Mouse (Mus musculus) hindbrain, embryonic 10.5 days (tissue): ENCODE results near the gene Pank4. TPM values are rescaled to one million over a fixed set of nuclear protein-coding genes. Genes with fewer than 3 reads are reported as not detected.

Experiments
- DNase-seq: peaks from one replicate; pipeline ENCODE4 v3.0.0-alpha.2; 2017; ENCODE audit warnings: low spot score
- H3K27ac ChIP-seq: fragments of 300-500 bp; sonication (generic); 2 replicates; pipeline ENCODE4 v1.5.1; 2016; ENCODE audit warnings: mild to moderate bottlenecking, moderate library complexity
- H3K27me3 ChIP-seq: fragments of 300-500 bp; sonication (generic); 2 replicates; pipeline ENCODE4 v1.6.1; 2016; ENCODE audit warnings: mild to moderate bottlenecking; ENCODE audit not compliant: poor library complexity, insufficient read depth, severe bottlenecking
- H3K36me3 ChIP-seq: fragments of 300-500 bp; sonication (generic); 2 replicates; pipeline ENCODE4 v1.6.1; 2016; ENCODE audit warnings: mild to moderate bottlenecking, moderate library complexity
- H3K4me1 ChIP-seq: fragments of 300-500 bp; sonication (generic); replicated peaks from 2 replicates; pipeline ENCODE4 v1.6.1; 2016; ENCODE audit warnings: mild to moderate bottlenecking
- H3K4me3 ChIP-seq: fragments of 300-500 bp; sonication (generic); 2 replicates; pipeline ENCODE4 v1.5.1; 2016; ENCODE audit warnings: mild to moderate bottlenecking, moderate library complexity
- H3K9me3 ChIP-seq: fragments of 300-500 bp; sonication (generic); 2 replicates; pipeline ENCODE4 v1.6.1; 2016; ENCODE audit warnings: mild to moderate bottlenecking, moderate library complexity
- WGBS: fragments of 180-500 bp; shearing (Covaris S2); methylation state at CpG from one replicate; pipeline ENCODE4 v1.1.7; 2016; 5-methylcytosine and 5-hydroxymethylcytosine counted together
- polyA plus RNA-seq: library from polyadenylated mRNA; unstranded; fragments of >200 nt; fragmentation: Nextera tagmentation; extraction: Ambion mirVana; gene quantifications from 2 replicates; pipeline ENCODE4 v1.2.1, GENCODE M21; 2016

The Pank4 gene
- polyA plus RNA-seq, 1 experiment from 2014 or later, result 39.9 TPM

DNA sequence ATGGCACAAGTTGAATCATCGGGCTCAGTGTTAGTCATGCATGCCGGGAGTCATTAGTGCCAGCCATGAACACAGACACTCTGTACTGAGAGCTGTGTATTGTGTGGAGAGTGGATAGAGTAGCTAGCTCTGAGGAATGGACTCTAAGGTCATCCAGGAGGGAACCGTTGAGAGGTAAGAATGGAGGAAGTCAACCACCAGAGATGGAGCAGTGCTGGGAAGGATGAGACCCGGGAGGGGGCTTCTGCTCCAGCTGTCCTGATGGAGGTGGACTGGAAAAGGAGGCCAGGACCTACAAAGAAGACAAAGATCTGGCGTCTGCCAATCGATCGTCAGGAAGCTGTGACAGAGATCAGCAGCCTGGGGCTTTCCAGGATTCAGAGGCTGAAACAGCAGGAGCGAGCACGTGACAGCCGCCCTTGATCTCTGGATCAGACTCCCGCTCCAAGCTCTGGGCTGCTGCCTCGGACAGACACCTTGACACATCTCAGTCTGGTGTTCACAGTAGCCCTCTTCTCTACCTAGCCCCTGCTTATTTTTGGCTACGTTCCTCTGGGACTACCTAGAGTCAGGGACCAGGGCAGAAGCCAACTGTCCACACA lies 30.5 kb upstream of the Pank4 start:
- 60% methylated on average over 13 of the region's 13 CpGs for WGBS
- Histone ChIP-seq H3K36me3 (no peaks in the 10 kb centered on the region), H3K4me3 (no peak overlapping the region), H3K4me1 (peaks cover 26% of the 10 kb centered on the region), H3K27me3 (no peaks in the 10 kb centered on the region; the same call in 1 of the 2 replicates), H3K9me3 (no peaks in the 10 kb centered on the region), H3K27ac (no peak overlapping the region)
- no peak for DNase-seq

DNA sequence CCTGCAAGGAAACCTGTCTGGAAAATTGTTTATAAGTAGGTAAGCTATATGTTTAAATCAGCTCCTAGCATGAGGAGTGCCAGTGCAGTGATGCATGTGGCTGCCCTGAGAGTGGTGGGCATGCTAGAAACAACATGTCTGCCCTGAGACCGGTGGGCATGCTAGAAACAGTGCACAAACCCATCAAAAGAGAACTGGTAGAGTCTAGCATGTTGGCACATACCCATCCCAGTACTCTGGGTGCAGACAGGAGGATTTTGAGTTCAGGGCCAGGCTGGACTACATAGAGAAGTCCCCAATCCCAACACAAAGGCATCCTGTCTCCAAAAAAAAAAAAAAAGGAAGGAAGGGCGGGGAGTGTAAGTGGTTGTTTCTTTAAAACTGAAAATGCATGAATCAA lies 29.1 kb upstream of the Pank4 start:
- Histone ChIP-seq H3K36me3 (no peaks in the 10 kb centered on the region), H3K4me3 (no peak overlapping the region), H3K4me1 (peaks cover 19% of the 10 kb centered on the region; the same call in 1 of the 2 replicates), H3K9me3 (no peaks in the 10 kb centered on the region), H3K27ac (no peak overlapping the region), H3K27me3 (no peaks in the 10 kb centered on the region; the same call in 1 of the 2 replicates)
- DNase-seq, result no peak
- 90% methylated on average over 2 of the region's 2 CpGs for WGBS

DNA sequence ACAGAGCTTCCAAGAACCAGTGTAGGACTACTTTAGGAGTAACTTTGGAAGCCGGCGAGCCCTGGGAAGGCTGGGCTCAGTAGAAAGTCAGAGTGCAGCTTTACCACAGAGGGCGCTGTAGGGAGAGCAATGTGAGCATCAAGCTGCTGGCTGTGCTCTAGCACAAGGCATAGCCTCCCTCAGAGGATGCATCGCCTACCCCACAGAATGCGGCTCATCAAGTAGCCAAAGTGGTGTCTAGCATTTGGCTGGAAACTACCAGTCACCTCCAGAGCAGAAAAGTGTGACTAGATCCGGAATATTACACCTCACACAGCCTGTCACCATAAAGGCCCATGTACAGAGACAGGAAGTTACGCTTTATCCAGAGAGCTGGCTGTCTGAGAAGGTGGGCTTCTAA lies 28.1 kb upstream of the Pank4 start:
- Histone ChIP-seq H3K27ac (no peak overlapping the region), H3K4me1 (peaks cover 19% of the 10 kb centered on the region; the same call in 1 of the 2 replicates), H3K9me3 (no peaks in the 10 kb centered on the region), H3K4me3 (no peak overlapping the region), H3K36me3 (no peaks in the 10 kb centered on the region), H3K27me3 (no peaks in the 10 kb centered on the region; the same call in 1 of the 2 replicates)
- WGBS, result 72% methylated on average over 7 of the region's 7 CpGs
- DNase-seq, result no peak

DNA sequence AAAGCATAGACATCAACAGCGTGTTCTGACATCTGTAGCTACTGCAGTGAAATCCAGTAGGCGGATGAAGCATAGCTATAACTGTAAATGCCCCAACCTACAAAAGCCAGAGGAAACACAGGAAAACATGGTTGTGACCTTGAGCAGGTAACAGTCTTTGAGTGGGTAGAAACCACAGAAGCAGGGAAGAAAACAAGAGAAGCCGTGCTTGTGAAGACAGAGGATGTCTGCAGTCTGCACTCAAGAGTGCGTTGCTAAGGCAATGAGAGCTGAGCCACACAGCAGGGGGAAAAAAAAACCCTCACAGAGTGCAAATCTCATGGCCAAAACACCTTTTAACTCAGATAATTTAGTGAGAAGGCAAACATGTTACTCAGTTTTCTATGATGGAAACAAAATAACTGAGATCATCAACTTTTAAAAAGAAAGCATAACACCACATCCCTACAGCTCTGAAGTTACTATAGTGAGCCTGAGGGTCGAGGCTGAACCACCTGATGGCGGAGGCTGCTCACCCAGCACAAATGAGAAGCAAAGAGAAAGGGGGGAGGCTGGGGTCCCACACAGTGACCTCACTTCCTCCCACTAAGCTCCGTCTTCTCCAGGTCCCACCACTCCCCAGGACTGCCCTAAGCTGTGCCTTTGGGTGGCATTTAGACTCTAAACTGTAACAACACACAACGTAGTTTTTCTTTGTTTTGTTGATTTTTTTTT lies 27.2 kb upstream of the Pank4 start:
- Histone ChIP-seq H3K9me3 (0 out of 2 replicates have a peak, but pooled peaks cover under 1% of the 10 kb centered on the region), H3K27ac (no peak overlapping the region), H3K36me3 (no peaks in the 10 kb centered on the region), H3K4me3 (no peak overlapping the region), H3K27me3 (no peaks in the 10 kb centered on the region; the same call in 1 of the 2 replicates), H3K4me1 (peaks cover 19% of the 10 kb centered on the region; the same call in 1 of the 2 replicates)
- 55% methylated on average over 8 of the region's 8 CpGs for WGBS
- DNase-seq, result no peak

DNA sequence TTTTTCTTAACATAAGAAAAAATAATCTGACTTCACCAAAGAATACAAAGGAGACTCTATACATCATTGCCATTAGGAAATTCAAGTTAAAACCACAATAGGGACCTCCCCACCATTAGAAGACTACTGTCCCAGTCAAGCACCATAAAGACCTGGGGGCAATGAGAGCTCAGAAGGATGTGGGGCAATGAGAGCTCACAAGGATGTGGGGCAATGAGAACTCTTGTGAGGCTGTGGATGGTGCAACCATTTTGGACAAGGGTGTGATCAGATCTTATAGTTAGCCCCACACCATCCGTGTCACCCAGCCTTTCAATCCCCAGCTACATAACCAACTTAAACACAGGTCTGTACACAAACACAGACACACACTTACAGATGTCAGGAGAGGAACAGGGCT lies 26.2 kb upstream of the Pank4 start:
- no peak for DNase-seq
- Histone ChIP-seq H3K4me1 (peaks cover 19% of the 10 kb centered on the region; the same call in 1 of the 2 replicates), H3K27ac (no peak overlapping the region), H3K36me3 (no peaks in the 10 kb centered on the region), H3K4me3 (no peak overlapping the region), H3K9me3 (peaks cover 5% of the 10 kb centered on the region; the same call in 1 of the 2 replicates), H3K27me3 (no peaks in the 10 kb centered on the region; the same call in 1 of the 2 replicates)
- WGBS, result 74% methylated on average over 1 of the region's 1 CpGs

DNA sequence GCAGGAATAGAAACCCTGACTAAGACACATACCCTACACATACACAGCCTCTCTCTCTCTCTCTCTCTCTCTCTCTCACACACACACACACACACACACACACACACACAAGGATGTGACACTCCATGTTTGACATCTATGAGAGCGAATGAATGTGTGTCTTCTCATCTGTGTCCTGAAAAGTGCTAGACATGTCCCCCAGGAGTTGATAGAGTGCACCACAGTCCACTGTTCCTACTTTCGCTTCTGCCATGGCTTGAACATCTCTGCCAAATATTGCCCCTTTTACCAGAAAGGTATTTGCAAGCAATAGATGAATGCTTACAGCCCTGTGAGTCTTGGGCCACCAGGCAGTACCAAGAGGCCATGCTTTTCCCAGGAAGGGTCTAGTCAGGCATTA lies 23.8 kb upstream of the Pank4 start:
- Histone ChIP-seq H3K4me3 (no peak overlapping the region), H3K4me1 (peaks cover 25% of the 10 kb centered on the region), H3K9me3 (peaks cover 5% of the 10 kb centered on the region; the same call in 1 of the 2 replicates), H3K36me3 (no peaks in the 10 kb centered on the region), H3K27me3 (no peaks in the 10 kb centered on the region), H3K27ac (no peak overlapping the region)
- DNase-seq, result no peak
- 86% methylated on average over 2 of the region's 2 CpGs for WGBS

DNA sequence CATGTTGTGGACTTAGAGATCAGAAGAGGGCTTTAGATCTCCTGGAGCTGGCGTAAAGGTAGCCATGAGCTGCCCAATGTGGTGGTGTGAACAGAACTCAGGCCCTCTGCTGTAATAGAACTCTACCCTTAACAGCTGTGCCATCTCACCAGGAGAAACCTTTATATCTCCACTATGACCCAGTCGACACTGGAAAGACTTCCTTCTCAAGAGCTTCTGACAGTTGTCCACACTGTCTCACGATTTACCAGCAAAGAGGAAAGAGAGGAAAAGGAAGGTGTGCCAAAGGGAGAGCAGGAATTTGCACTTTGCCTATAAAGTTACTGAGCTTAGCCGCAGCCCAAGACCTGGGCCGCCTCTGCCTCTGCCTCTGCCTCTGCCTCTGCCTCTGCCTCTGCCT lies 22.1 kb upstream of the Pank4 start:
- Histone ChIP-seq H3K4me3 (no peak overlapping the region), H3K27me3 (no peaks in the 10 kb centered on the region)
- WGBS, result 91% methylated on average over 5 of the region's 5 CpGs

DNA sequence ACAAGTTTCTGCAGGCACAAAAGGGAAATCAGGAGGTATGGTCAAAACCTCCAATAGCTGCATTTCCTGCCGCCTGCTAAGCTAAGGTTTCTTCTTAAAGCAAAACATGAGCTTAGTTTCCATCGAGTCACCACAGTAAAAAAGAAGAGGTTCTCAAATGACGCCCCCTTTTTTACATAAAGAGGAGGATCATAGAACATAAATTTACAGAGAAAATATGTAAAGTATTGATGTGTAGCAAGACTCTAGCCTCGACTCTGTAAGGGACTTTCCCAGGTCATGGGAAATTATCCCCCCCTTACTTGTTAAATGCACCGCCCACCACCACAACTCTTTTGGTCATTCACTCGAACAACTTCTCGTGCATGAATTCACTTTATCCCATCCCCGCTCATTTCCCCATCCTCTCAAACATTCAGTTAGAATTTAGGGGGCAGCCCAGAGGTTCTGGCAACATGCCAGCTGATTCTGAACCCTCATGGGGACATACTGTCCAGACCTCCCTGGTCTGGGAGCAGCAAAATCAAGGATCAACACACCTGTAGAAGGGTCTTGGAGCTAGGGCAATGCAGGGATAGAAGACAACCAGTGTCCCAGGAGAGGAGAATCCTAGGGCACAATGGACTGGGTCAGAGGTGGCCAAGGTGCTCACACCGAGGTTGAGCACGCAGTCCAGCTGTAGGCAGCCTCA lies 21.1 kb upstream of the Pank4 start:
- H3K4me1 ChIP-seq, result peaks cover 43% of the 10 kb centered on the region
- DNase-seq, result no peak
- no peaks in the 10 kb centered on the region for H3K36me3 ChIP-seq
- 87% methylated on average over 10 of the region's 10 CpGs for WGBS
- H3K27me3 ChIP-seq, result no peaks in the 10 kb centered on the region
- peaks cover 5% of the 10 kb centered on the region; the same call in 1 of the 2 replicates for H3K9me3 ChIP-seq
- H3K4me3 ChIP-seq, result no peak overlapping the region
- no peak overlapping the region for H3K27ac ChIP-seq

More for the DNA sequence above, 22.1 kb upstream of the Pank4 start:
- Histone ChIP-seq H3K9me3 (peaks cover 5% of the 10 kb centered on the region; the same call in 1 of the 2 replicates), H3K4me1 (peaks cover 36% of the 10 kb centered on the region), H3K36me3 (no peaks in the 10 kb centered on the region), H3K27ac (no peak overlapping the region)
- no peak for DNase-seq

DNA sequence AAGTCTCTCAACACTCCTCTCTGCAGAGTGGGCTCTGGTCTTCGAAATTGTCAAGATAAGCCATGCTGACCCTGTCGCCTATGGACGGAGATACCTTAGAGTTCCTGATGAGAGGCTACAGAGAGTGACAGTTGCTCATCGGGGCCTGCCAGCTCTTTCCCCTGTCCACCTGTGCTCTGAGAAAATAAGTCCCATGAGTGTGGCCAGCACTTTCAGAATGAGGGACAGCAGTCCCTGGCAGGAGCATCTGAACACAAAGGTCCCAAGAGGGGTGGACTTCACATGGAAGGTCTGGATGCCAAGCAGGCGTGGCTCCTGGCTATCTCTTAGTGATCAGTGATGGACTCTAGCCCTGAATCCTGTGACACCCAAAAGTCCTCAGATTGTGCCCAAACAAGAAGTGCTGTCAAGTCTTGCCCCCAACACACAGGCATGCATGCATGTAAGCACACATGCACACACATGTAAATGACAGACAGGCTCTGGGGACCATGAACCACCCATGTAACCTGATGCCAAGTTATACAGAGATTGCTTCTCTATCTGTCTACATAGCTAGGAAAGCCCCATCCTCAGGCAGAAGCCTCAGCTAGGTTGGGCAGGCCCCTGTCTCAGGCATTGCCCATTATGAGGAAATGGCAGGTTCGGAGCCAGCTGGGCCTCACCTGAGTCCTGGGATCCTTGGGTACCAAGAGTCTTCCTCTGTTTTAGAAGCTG lies 20.4 kb upstream of the Pank4 start:
- no peaks in the 10 kb centered on the region for H3K36me3 ChIP-seq
- DNase-seq, result no peak
- H3K27ac ChIP-seq, result peak overlapping the region; percentile 67
- peak overlapping the region; percentile 23 for H3K4me3 ChIP-seq
- 89% methylated on average over 6 of the region's 6 CpGs for WGBS
- H3K4me1 ChIP-seq, result peaks cover 48% of the 10 kb centered on the region
- peaks cover 5% of the 10 kb centered on the region; the same call in 1 of the 2 replicates for H3K9me3 ChIP-seq
- peaks cover 5% of the 10 kb centered on the region for H3K27me3 ChIP-seq

DNA sequence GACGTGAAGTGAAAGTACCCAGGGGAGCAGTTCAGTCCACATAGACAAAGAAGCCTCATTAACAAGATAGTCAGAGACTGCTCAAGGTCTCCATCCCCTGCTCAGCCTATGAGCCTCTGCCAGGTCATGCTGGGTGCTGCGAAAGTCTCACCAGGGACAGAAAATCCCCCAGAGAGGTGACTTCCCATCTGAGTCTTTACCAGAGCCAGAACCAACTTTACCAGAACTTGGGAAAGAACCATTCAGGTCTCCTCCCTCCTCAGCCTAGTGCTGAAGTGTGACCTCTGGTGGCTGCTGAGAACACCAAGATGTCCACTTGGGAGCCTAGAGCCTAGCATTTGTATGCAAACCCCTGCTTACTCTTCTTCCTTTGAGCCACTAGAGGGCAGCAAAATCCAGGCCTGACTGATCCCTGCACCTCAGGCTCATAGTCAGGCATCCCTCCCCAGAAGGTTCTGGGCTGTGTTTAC lies 19.8 kb upstream of the Pank4 start:
- H3K4me3 ChIP-seq, result 0 out of 2 replicates have a peak overlapping the region, but pooled peaks have one; percentile 23
- H3K4me1 ChIP-seq, result peaks cover 55% of the 10 kb centered on the region
- no peaks in the 10 kb centered on the region for H3K36me3 ChIP-seq
- WGBS, result 11% methylated on average over 2 of the region's 2 CpGs
- H3K27ac ChIP-seq, result peak overlapping the region; percentile 67
- H3K9me3 ChIP-seq, result peaks cover 5% of the 10 kb centered on the region; the same call in 1 of the 2 replicates
- peaks cover 12% of the 10 kb centered on the region for H3K27me3 ChIP-seq
- peak; percentile 79 for DNase-seq

DNA sequence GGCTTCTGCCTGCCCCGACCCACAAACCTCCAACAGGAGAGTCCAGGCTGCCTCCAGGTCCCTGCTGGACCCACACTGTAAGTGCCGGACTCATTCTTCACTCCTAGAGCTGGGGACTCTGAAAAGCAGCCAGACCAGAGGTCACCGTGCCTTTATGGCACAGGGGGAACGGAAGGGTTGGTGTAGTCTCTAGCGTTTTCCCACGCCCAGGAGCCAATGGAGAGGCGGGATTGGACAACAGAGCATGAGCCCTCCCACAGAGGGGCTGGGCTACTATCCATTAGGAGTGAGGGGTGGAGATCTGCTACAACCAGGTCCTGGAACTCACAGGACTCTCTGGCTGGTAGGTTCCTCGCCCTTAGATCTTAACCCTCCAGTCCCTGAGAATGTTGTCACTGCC lies 17.6 kb upstream of the Pank4 start:
- H3K27me3 ChIP-seq, result peaks cover 34% of the 10 kb centered on the region
- DNase-seq, result peak; percentile 88
- peaks cover 77% of the 10 kb centered on the region for H3K4me1 ChIP-seq
- peak overlapping the region; percentile 54 for H3K4me3 ChIP-seq
- H3K9me3 ChIP-seq, result peaks cover 5% of the 10 kb centered on the region; the same call in 1 of the 2 replicates
- WGBS, result 3% methylated on average over 8 of the region's 8 CpGs
- no peaks in the 10 kb centered on the region for H3K36me3 ChIP-seq
- peak overlapping the region; percentile 87 for H3K27ac ChIP-seq
